Mouse (Mus musculus) G1E-ER4 (cell line): ENCODE measurements around the gene Fbxw20. TPM values are rescaled to one million over a fixed set of nuclear protein-coding genes. Genes with fewer than 3 reads are reported as not detected.
"Not testable (repeated sequence)": the region's sequence is repeated elsewhere in the genome, so short reads cannot be mapped to it uniquely, and the experiment has no call there.

ENCODE experiments used
- GATA1 ChIP-seq: IDR thresholded peaks from one replicate; pipeline ENCODE4 v1.8.0; 2012; ENCODE audit warnings: low read length, inconsistent platforms
- polyA plus RNA-seq: library from polyadenylated mRNA; stranded (reverse); fragments of >175 nt; gene quantifications from 2 replicates; pipeline ENCODE4 v1.2.3, GENCODE M21; 2012

The Fbxw20 gene
- not detected in 2 replicates for polyA plus RNA-seq

DNA sequence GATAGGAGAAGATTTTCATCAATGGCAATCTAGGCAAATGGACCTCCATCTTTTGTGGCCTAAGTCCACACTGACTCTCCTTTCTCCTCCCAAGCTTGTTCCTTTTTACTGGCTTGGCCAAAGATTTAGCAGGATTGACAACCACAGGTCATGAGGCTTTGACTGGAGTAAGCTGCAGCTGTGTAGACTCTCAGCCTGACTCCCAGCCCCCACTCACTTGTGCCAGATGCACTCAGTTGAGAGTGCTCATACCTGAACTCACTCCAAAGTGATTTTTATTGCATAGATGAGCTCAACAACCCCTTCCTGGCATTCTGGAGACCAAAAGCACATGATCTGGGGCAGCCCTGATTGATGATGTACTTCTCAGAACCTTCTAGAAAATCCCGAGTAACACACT, at the start of gene Fbxw20:
TSS of gene Fbxw20 (minus strand) at position 101 of the 400 bp plus-strand sequence.
- TF ChIP-seq GATA1, result no peak

- TF ChIP-seq GATA1, result no peak
Measured at GRCm38 (mm10) chr9:109263041-109263440, 28.5 kb upstream of the Fbxw20 start.

DNA sequence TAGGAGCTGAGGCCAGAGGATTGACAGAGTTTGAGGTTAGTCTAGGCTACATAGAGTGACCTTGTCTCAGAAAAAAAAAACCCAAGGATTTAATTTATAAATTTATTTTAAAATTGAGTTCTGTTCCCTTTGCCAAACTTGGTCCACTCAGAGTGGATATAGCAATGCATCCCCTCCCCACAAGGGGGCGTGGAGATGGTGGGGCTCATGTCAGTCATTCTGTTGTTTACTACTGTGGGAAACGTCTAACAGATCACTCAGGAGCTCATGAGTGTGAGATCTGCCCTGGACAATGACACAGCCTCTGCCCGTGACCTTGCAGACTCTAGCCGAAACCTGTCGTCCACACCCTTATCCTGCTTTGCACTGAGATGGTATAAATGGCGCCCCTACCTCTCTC, 16.1 kb downstream of the Fbxw20 start:
- no peak for TF ChIP-seq GATA1

- no peak for TF ChIP-seq GATA1
Measured at GRCm38 (mm10) chr9:109200349-109200748, 34.2 kb downstream of the Fbxw20 start.

DNA sequence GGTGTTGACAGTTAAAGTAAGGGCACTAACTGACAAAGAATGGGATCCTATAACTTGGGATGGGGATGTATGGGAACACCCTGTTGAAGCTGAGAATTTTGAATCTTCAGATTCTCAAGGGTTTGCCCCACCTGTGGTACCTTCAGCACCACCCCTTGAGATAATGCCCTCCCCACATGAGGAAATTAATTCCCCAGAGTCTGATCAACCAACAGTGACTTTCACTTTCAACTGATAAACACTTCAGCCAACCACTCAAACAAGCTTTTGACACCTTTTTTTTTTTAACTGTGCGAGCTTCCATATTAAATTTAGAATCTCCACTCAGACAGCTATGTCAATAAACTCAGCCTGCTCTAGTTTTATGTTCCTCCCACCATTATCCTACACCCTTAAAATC, 35.2 kb downstream of the Fbxw20 start:
- no peak for TF ChIP-seq GATA1

GRCm38 (mm10) chr9:109195875-109196274, 38.7 kb downstream of the Fbxw20 start, which contains the start of gene Fbxw13:
Fbxw13 (minus strand) TSS chr9:109195975.
- TF ChIP-seq GATA1, result not testable (repeated sequence)

DNA sequence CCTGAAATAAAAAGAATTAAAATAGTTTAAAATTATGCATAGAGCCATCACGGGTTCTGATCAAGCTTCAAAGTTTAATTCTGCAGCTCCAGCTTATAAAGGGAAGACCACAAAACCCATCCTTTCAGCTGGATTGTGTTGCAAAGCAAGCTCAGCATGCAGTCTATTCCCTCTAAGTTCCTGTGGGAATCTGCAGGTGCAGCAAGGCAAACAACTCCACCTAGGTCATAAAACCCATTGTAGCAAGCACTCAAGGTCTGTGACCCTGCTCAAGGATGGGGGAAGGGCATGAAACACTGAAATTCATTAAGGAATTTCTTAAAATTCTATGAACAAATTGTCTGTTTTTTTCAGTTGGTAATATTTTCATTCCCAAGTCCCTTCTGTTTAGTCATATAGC, 57.3 kb downstream of the Fbxw20 start:
- TF ChIP-seq GATA1, result no peak

- TF ChIP-seq GATA1, result no peak
Measured at GRCm38 (mm10) chr9:109176301-109176700, 58.3 kb downstream of the Fbxw20 start.

Other genes starting within 250 kb of the Fbxw20 start
- gene Ucn2, start 248.7 kb downstream of the Fbxw20 start, polyA plus RNA-seq, result 0.05 TPM in 1 of 2 replicates, not detected in the other
- gene Pfkfb4, start 243.0 kb downstream of the Fbxw20 start, polyA plus RNA-seq, result 2.0 and 2.5 TPM in 2 replicates
- gene Shisa5, start 196.2 kb downstream of the Fbxw20 start, polyA plus RNA-seq, result 291 and 305 TPM in 2 replicates
- 15.1 and 36.8 TPM in 2 replicates for gene Trex1, start 175.0 kb downstream of the Fbxw20 start, polyA plus RNA-seq
- gene Atrip, start 160.6 kb downstream of the Fbxw20 start, polyA plus RNA-seq, result 10.4 and 11.2 TPM in 2 replicates
- gene Ccdc51, start 152.3 kb downstream of the Fbxw20 start, polyA plus RNA-seq, result 8.7 and 9.8 TPM in 2 replicates
- gene Tma7, start 152.2 kb downstream of the Fbxw20 start, polyA plus RNA-seq, result 418 and 445 TPM in 2 replicates
- not detected in 2 replicates for gene Plxnb1, start 139.4 kb downstream of the Fbxw20 start, polyA plus RNA-seq
- not detected in 2 replicates for gene Fbxw21, start 72.7 kb downstream of the Fbxw20 start, polyA plus RNA-seq
- gene Fbxw13, start 38.8 kb downstream of the Fbxw20 start, polyA plus RNA-seq, result not detected in 2 replicates
- gene Fbxw14, start 52.9 kb upstream of the Fbxw20 start, polyA plus RNA-seq, result not detected in 2 replicates
- not detected in 2 replicates for gene Fbxw28, start 104.9 kb upstream of the Fbxw20 start, polyA plus RNA-seq
- gene Fbxw22, start 169.5 kb upstream of the Fbxw20 start, polyA plus RNA-seq, result not detected in 2 replicates
- not detected in 2 replicates for gene Fbxw16, start 214.4 kb upstream of the Fbxw20 start, polyA plus RNA-seq